Mouse (Mus musculus): Measurements from ENCODE around the gene Hdac9.
"Not testable (repeated sequence)": the region's sequence is repeated elsewhere in the genome, so short reads cannot be mapped to it uniquely, and the experiment has no call there.

Hdac9 gene

DNA sequence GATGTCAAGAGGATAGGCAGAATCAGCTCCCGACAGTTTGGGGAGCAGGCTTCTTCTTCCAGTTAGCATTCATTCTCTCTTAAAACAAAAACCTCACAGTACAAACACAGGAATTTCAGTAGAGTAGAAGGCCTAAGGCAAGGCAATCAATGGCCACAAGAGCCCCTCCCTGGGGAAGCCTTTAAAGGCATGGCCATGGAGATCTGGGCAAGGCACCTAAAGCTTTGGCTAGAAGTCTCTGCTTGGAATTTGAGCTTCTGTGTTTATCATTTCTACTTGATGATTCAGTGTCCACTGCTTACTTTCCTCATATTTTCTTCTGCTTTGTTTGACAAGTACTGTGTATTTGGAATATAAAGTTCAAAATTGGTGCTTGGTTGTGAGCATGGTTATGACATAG lies 429.2 kb downstream of the Hdac9 start:
- DNase-seq (ENCODE audit: low spot score in 2 of 2), result no peak

- DNase-seq (ENCODE audit: low spot score in 2 of 2), result no peak
These were observed 429.9 kb downstream of the Hdac9 start for GRCm38 (mm10) chr12:34487021-34487420.

GRCm38 (mm10) chr12:34486016-34486415 lies 430.9 kb downstream of the Hdac9 start:
- no peak for DNase-seq (ENCODE audit: low spot score in 2 of 2)

DNA sequence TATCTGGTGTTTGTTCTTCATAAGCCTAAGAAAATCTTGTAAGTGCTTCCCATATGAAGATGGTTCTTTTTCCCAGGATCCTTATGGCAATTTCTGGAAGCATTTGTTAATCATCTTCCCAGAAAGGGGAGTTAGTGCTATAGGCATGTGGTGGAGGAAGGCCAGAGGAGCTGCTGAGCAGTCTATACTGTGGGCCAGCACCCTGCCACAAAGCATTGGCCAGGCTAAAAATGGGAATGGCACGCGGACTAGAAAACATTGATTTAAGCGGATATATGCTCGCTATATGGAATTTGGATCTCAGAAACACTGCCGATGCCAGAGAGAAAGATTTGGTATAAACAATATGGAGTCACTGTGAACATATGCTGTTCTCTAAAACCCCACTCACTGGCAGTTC lies 435.2 kb downstream of the Hdac9 start:
- DNase-seq (ENCODE audit: low spot score in 2 of 2), result no peak

DNA sequence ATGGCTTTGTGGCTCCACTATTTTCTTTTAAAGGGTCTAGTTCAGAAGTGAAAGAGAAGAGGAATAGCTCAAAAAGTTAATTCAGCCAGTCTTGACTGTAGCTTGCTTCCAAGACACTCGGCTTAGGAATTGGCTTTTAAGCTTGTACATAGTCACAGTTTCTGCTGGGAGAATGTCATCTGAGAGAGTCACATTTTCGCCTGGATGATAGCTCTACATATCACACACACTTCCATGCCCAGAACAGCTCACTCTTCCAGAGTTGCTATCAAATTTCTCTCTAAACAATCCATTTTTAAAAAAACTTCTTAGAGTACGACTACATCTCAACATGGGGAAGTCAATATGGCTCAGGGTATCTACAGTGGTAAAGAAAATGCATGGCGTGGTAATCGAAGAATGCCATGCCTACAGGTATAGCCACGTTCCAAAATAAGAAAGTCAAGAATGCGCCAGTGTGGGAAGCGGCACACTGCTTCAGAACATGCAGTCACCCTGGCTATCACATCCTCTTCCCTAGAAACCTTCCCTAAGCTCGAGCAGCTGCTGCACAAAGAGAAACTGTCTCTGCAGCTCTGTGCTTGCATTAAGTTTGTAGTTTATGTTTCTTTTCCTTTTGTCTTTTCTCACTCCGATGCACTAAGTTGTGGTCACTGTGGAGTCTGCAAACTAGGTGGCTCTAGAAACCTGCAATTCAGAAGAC lies 443.8 kb downstream of the Hdac9 start:
- DNase-seq (ENCODE audit: low spot score in 2 of 2), result no peak

GRCm38 (mm10) chr12:34472542-34472941 lies 444.4 kb downstream of the Hdac9 start:
- DNase-seq (ENCODE audit: low spot score in 2 of 2), result no peak

- no peak for DNase-seq (ENCODE audit: low spot score in 2 of 2)
These were observed 455.2 kb downstream of the Hdac9 start for GRCm38 (mm10) chr12:34461728-34462127.

DNA sequence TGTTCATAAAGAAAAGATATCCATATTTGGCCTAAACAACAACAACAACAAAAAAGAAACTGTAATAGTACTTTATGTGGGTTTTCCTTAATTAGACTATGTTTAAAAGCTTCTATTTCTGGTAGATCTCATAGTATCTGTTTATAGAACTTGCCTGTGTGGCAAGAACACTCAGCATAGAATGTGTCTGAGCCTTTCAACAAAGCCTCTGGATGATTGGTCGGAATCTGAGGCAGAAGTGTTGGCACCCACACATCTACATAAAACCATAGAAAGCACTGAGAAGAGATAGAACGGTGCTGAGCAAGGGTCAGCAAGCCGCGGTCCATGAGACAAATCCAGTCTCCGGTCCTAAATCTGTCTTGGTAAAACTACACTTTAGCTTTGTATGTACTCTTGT lies 464.3 kb downstream of the Hdac9 start:
- DNase-seq (ENCODE audit: low spot score in 2 of 2), result no peak

- DNase-seq (ENCODE audit: low spot score in 2 of 2), result no peak
These were observed 465.7 kb downstream of the Hdac9 start for GRCm38 (mm10) chr12:34451198-34451597.

DNA sequence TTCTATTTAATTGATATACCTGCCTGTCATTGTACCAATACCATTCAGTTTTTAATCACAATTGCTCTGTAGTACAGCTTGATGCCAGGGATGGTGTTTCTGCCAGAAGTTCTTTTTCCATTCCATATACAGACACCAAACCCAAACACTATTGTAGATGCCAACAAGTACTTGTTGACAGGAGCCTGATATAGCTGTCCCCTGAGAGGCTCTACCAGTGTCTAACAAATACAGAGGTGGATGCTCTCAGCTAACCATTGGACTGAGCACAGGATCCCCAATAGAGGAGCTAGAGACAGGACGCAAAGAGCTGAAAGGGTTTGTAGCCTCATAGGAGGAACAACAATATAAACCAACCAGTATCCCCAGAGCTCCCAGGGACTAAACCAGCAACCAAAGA lies 472.2 kb downstream of the Hdac9 start:
- not testable (repeated sequence) for DNase-seq (ENCODE audit: low spot score in 2 of 2)

DNA sequence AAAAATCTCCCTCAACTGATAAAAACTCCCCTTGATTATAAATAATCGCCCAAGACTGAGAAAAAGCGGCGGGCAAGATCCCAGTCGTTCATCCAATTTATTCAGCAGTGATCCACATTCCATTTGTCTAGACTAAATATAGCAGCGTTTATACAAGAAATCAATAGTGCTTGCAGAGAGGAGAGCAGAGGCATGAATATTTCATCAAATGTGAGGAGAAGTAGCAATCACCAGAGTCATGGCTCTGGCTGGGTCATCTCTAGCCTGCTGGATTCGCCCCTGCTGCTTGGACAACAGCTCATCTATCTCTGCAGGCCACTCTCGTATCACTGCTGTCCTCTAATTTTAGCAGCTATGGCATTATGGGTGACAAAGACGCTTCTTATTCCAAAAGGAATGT lies 476.0 kb downstream of the Hdac9 start:
- no peak for DNase-seq (ENCODE audit: low spot score in 2 of 2)

DNA sequence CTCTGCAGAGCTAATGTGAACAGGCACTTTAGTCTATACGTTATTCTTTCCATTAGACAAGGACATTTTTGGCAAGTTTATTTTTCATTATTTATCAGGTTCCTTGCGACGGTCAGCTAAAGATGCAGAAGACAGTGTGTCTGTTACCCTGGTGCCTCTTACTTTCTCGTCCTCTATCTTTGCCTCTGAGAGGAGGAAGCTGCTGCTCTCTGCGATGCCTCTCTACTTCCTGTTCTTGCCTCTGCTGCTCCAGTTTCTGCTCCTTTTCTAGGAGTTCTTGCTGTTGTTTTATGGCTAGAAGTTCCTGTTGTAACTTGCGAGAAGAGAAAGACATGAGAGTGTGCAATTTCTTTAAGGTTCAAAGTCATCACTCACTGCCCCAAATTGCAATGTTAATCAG lies 484.0 kb downstream of the Hdac9 start:
- no peak for DNase-seq (ENCODE audit: low spot score in 2 of 2)

DNA sequence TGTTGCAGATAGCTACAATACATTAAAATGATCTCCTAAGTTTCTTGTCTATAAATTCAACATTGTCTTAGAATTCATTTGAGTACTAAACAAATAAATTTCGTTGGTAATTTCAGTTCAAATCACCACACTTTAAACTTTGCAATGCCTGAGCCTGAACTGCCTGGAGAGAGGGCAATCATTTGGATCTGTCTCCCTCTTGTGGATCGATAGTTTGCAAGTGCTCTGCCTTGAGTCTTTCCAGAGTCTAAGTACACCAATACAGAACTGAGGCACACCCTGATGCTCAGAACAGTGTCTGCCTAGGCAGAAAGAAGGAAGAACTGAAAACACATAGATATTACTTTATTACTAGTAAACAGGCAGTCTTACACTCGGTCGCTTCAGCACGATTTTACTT lies 484.4 kb downstream of the Hdac9 start:
- peak in 1 of 2 experiments; percentile 4 for DNase-seq (ENCODE audit: low spot score in 2 of 2)

GRCm38 (mm10) chr12:34431832-34432231 lies 485.1 kb downstream of the Hdac9 start:
- DNase-seq (ENCODE audit: low spot score in 2 of 2), result no peak

- no peak for DNase-seq (ENCODE audit: low spot score in 2 of 2)
These were observed 491.4 kb downstream of the Hdac9 start for GRCm38 (mm10) chr12:34425468-34425867.

- DNase-seq (ENCODE audit: low spot score in 2 of 2), result no peak
These were observed 508.8 kb downstream of the Hdac9 start for GRCm38 (mm10) chr12:34408139-34408538.

- DNase-seq (ENCODE audit: low spot score in 2 of 2), result no peak
These were observed 509.8 kb downstream of the Hdac9 start for GRCm38 (mm10) chr12:34407143-34407542.

DNA sequence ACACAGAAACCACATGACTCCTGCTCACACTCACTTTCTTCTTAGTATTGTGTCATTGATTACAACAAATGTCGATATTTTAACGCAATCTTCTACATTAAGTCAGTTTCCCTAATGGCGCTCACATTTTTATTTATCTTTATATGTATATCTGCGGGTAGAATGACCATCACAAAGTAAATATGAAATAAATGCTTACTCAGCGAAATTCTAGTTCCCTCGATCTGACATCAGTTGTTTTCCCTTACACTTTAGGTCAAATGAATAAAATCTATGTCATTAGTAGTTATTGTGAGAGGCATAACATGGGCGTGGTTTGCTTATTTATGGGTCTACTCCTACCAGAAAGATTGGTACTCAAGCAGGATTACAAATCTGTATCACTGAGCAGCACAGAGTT lies 514.8 kb downstream of the Hdac9 start:
- no peak for DNase-seq (ENCODE audit: low spot score in 2 of 2)

DNA sequence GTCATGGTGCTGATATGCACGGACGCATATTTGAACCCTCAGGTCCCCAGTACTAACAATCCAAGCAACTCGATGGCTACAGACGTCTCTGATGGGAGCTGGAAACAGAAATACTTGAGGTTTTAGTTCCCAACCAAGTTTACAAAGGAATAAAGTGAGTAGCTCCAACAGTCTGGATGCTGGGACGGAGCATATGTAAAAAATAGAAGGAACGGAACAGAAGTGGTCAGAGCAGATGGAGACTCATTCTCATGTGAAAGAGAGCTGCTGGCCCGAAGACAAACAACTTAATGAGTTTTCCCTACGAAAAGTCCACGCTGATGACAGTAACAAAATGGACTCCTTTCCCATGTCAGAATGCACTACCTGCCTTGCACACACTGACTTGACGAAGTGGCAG lies 518.3 kb downstream of the Hdac9 start:
- DNase-seq (ENCODE audit: low spot score in 2 of 2), result no peak

GRCm38 (mm10) chr12:34394342-34394741 lies 522.6 kb downstream of the Hdac9 start:
- no peak for DNase-seq (ENCODE audit: low spot score in 2 of 2)

- no peak for DNase-seq (ENCODE audit: low spot score in 2 of 2)
These were observed 537.2 kb downstream of the Hdac9 start for GRCm38 (mm10) chr12:34379681-34380080.

DNA sequence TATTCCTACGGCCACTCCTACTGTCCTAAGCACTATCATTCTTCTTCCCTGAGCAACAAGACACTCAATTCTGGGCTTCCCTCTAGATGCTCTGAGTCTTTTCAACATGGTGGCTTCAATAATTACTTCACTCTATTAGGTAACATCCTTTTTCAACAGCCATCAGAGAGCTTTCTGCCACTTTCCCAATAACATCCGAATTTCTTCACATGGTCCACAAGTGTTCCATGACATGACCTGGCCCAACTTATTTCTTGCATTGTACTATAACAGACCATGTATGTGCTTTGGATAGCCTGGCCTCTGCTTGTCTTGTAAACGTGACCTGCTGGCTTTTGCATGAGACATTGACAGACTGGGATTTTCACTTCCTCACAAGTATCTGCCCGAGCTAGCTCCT lies 538.3 kb downstream of the Hdac9 start:
- no peak for DNase-seq (ENCODE audit: low spot score in 2 of 2)

GRCm38 (mm10) chr12:34351906-34352305 lies 565.0 kb downstream of the Hdac9 start:
- DNase-seq (ENCODE audit: low spot score in 2 of 2), result no peak

DNA sequence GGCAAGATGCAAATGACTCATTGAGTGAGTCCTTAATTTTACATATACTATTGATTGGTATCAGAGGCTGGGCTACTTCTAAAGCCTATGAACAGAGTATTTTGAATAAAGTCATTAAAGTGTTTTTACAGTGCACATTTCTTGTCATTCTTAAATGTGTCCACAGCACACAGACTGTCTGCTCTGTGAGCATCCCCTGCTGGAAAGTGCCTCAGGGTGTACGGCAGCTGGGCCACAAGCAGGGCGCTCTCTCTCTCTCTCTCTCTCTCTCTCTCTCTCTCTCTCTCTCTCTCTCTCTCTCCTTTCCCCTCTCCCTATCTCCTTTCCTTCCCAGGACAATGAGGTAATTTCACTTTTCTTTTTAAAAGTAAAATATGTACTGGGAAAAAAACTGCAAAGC lies 569.4 kb downstream of the Hdac9 start:
- no peak for DNase-seq (ENCODE audit: low spot score in 2 of 2)

All from cerebellum, postnatal 4 days (tissue).